Mouse (Mus musculus) intestine, embryonic 14.5 days (tissue): ENCODE measurements at regions not wholly inside any gene's neighbourhood (a gene's known extent, or its start where the extent isn't known, plus 50 kb on each side); places are given as distances from the start of the nearest gene placed in this dataset.
"Not testable (repeated sequence)": the region's sequence is repeated elsewhere in the genome, so short reads cannot be mapped to it uniquely, and the experiment has no call there.

ENCODE experiments used
- ATAC-seq: fragments of 200-750 bp; cut with Nextera tagmentation; replicated peaks from 2 replicates; pipeline ENCODE4 v1.8.0; 2017; ENCODE audit warnings: low read depth, moderate number of reproducible peaks, moderate TSS enrichment, moderate library complexity; ENCODE audit not compliant: low FRiP score, low TSS enrichment
- DNase-seq: peaks from one replicate; pipeline ENCODE4 v3.0.0-alpha.2; 2018; ENCODE audit warnings: low spot score
- H3K27ac ChIP-seq: fragments of 300-500 bp; sonication (generic); 2 replicates; pipeline ENCODE4 v1.5.1; 2014; ENCODE audit warnings: low read depth, mild to moderate bottlenecking, control low read depth
- H3K27me3 ChIP-seq: fragments of 300-500 bp; sonication (generic); replicated peaks from 2 replicates; pipeline ENCODE4 v1.6.1; 2014; ENCODE audit warnings: low read length, control low read depth; ENCODE audit not compliant: control insufficient read depth, insufficient read depth
- H3K36me3 ChIP-seq: fragments of 300-500 bp; sonication (generic); 2 replicates; pipeline ENCODE4 v1.6.1; 2014; ENCODE audit warnings: low read length, control low read depth; ENCODE audit not compliant: control insufficient read depth, insufficient read depth
- H3K4me1 ChIP-seq: fragments of 300-500 bp; sonication (generic); replicated peaks from 2 replicates; pipeline ENCODE4 v1.6.1; 2014; ENCODE audit warnings: low read length, control low read depth, mixed read lengths; ENCODE audit not compliant: control insufficient read depth, insufficient read depth
- H3K4me2 ChIP-seq: fragments of 300-500 bp; sonication (generic); 2 replicates; pipeline ENCODE4 v1.6.1; 2014; ENCODE audit warnings: low read length
- H3K4me3 ChIP-seq: fragments of 300-500 bp; sonication (generic); 2 replicates; pipeline ENCODE4 v1.5.1; 2014; ENCODE audit warnings: low read depth, low read length, control low read depth, mixed read lengths
- H3K9ac ChIP-seq: fragments of 300-500 bp; sonication (generic); 2 replicates; pipeline ENCODE4 v1.6.1; 2014; ENCODE audit warnings: mild to moderate bottlenecking, low read length
- H3K9me3 ChIP-seq: fragments of 300-500 bp; sonication (generic); 2 replicates; pipeline ENCODE4 v1.6.1; 2016; ENCODE audit warnings: low read length, control low read depth; ENCODE audit not compliant: control insufficient read depth
- WGBS: fragments of 180-500 bp; shearing (Covaris S2); extraction: QIAGEN DNeasy Blood & Tissue Kit; methylation state at CpG from one replicate; pipeline ENCODE4 v1.1.7; 2014; 5-methylcytosine and 5-hydroxymethylcytosine counted together

DNA sequence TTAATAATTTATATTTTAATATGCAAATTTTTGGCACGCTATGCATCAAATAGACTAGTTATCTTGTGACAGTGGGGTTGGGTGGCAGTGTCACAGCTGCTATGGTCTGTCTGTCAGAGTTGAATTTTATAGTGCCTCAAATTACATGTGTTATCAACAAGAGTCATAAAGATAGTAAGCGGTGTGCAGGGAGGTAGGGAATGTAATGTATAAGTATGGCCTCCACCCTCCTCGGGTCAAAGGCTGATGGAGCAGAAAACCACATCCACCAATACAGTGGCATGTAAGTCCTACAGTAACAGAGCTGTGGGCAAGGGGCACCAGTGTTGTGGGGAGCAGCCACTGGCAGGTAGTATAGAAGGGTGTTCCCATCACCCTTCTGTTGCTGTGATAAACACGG is 72.9 kb downstream of the Adra2a start:
- Histone ChIP-seq H3K36me3 (no peaks in the 10 kb centered on the region), H3K9ac (no peak overlapping the region), H3K4me1 (no peaks in the 10 kb centered on the region), H3K27ac (no peak overlapping the region), H3K9me3 (no peaks in the 10 kb centered on the region), H3K4me3 (no peak overlapping the region), H3K27me3 (no peaks in the 10 kb centered on the region), H3K4me2 (no peak overlapping the region)
- WGBS, result 55% methylated on average over 4 of the region's 4 CpGs
- peak; percentile 40 for ATAC-seq
- DNase-seq, result no peak

DNA sequence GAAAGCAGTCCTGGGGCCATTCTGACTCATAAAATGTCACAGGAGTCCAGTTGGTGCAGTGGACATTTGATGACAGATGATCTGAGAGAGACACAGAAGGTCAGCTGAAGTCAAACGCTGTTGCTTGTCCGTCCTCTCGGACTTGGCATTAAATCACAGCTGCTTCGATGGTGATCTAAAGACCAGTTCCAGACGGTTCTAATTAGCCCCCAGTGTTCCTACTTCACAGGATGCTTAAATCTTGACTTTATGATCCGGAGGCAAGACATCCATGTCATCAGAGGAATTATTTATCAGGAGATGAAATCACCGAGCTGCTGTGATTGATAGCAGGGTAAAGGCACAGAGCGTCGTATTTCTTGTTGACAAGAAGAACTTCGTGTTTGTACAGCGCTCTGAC is 73.7 kb downstream of the Adra2a start:
- no peak overlapping the region for H3K27ac ChIP-seq
- H3K4me3 ChIP-seq, result no peak overlapping the region
- H3K9me3 ChIP-seq, result no peaks in the 10 kb centered on the region
- no peak overlapping the region for H3K9ac ChIP-seq
- H3K4me2 ChIP-seq, result no peak overlapping the region
- no peaks in the 10 kb centered on the region for H3K4me1 ChIP-seq
- no peaks in the 10 kb centered on the region for H3K36me3 ChIP-seq
- no peak for DNase-seq
- no peak for ATAC-seq
- no peaks in the 10 kb centered on the region for H3K27me3 ChIP-seq
- 48% methylated on average over 11 of the region's 11 CpGs for WGBS

DNA sequence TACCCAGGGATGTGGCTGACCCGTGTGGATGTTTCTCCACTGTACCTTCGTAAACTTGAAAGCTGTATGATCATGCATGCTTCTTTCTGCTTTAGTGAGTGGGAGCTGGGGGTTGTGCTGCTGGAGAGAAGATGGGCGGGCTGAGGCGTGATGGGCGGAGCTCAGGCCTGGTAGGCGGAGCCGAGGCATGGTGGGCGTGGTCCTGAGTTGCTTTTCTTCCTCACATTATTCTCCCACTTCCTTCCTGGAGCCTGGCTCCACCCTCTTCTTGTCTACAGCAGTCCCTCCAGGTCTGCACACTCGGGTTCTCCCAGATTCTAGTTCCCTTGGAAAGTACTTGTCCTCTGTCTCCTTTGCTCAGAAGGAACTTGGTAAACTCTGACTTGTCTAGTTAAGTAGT is 79.6 kb downstream of the Adra2a start:
- DNase-seq, result no peak

DNA sequence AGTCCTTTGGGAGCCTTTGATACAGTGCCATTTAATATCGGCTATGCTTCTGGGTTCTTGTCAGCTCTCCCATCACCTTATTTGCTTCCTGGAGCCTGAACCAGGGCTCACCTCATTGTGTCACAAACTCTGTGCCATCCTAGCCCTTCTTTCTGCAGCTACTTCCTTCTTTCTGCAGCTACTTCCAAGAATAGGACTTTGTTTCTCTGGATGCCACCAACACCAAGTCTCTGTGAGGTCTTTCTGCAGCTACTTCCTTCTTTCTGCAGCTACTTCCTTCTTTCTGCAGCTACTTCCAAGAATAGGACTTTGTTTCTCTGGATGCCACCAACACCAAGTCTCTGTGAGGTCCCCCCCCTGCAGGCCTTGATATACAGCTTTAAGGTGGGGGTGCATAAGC is 107.8 kb downstream of the Adra2a start:
- not testable (repeated sequence) for H3K4me3 ChIP-seq, H3K9ac ChIP-seq, ATAC-seq, H3K4me2 ChIP-seq, H3K27me3 ChIP-seq, H3K4me1 ChIP-seq, H3K9me3 ChIP-seq, DNase-seq, H3K36me3 ChIP-seq, H3K27ac ChIP-seq
- 97% methylated on average over 1 of the region's 1 CpGs for WGBS

More for the DNA sequence above, 79.6 kb downstream of the Adra2a start:
- Histone ChIP-seq H3K27me3 (no peaks in the 10 kb centered on the region), H3K4me3 (no peak overlapping the region), H3K9ac (no peak overlapping the region), H3K4me1 (no peaks in the 10 kb centered on the region), H3K9me3 (no peaks in the 10 kb centered on the region), H3K4me2 (no peak overlapping the region), H3K27ac (no peak overlapping the region), H3K36me3 (no peaks in the 10 kb centered on the region)
- 79% methylated on average over 9 of the region's 9 CpGs for WGBS
- no peak for ATAC-seq

DNA sequence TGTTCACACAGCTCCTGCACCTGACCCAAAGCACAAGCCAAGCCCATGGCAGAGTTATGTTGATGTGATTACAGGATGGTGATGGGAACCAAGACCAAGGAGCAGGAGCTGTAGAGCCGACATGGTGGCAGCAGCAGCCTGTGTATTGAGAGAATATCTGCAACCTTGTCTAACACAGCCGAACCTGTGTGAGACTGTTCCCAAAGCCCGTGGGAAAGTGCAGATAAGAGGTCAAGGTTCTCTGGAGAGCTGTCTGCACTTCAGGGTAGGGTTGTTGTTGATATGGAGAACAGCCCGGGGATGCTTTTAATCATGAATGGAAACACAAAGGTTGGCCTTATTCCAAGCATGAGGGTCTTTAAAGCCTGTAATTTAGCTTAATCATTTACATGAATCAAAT is 110.4 kb downstream of the Adra2a start:
- Histone ChIP-seq H3K36me3 (no peaks in the 10 kb centered on the region), H3K4me1 (no peaks in the 10 kb centered on the region), H3K27ac (no peak overlapping the region), H3K9me3 (no peaks in the 10 kb centered on the region), H3K9ac (no peak overlapping the region), H3K27me3 (no peaks in the 10 kb centered on the region), H3K4me2 (no peak overlapping the region), H3K4me3 (no peak overlapping the region)
- ATAC-seq (no peak), DNase-seq (no peak)
- 64% methylated on average over 4 of the region's 4 CpGs for WGBS

DNA sequence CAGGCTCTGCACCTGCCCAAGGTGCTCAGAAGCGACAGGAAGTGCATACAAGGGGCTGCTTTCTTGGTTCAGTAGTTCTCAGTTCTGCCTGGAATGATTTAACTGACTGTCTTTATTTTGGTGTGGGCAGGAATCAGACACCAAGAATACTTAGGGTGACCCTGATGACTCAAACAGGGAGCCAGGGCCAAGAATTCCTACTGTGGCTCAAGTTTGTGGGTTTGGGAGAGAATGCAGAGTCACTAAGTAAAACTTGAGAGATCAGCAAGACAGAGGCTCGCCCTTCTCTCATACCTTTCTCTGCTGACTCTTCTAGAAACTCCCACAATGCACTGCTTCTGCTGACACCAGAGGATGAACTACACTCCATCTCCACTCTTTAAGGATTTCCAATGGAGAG is 126.4 kb downstream of the Adra2a start:
- no peak overlapping the region for H3K4me2 ChIP-seq
- WGBS, result 55% methylated on average over 2 of the region's 2 CpGs
- ATAC-seq (no peak), DNase-seq (no peak)
- H3K36me3 ChIP-seq, result no peaks in the 10 kb centered on the region
- H3K27me3 ChIP-seq, result 0 out of 2 replicates have a peak, but pooled peaks cover 3% of the 10 kb centered on the region
- H3K4me1 ChIP-seq, result no peaks in the 10 kb centered on the region
- no peak overlapping the region for H3K27ac ChIP-seq
- H3K9ac ChIP-seq, result no peak overlapping the region
- H3K4me3 ChIP-seq, result no peak overlapping the region
- H3K9me3 ChIP-seq, result no peaks in the 10 kb centered on the region

DNA sequence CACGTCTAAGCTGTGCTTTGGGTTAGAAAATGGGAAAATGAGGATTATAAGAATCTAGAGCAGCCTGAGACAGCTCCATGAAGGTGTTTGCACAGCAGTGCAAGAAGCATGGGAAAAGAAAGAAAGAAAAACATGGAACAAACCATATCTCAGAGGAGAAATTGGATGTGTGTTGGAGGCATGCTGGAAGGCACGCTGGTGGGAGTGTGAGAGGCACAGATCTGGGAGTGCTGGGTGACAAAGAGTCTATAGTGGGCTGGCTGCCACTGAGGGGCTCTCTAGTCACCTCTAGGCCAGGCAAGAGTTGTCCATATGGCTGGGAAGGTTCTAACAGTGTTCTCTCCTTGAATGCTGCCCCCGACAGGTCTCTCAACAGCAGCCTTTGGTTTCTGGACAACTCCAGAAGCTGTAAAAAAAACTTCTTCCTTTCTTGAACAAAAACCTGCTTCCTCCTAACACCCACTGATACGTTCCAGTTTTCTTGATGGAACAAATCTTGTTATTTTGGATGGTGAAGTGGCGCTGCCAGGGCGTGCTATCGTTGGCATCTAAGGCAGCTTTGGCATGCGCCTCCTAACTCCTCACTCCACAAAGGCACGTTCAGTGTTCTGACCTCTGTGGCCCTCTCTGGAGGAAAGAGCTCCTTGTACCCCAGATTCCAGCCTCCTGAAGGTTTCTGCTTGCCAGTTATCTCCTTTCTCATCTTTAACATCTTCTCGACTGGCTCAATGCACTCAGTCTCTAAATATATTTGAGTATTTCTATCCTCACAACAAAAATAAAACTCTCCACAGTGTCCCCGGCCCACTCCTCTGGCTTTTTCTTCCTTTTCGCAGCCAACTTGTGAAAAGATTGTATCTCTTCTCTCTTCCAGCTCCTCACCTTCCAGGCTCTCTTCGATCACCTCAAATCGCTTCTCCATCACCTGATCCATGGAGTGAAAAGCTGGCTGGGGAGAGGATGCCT is 130.4 kb downstream of the Adra2a start:
- ATAC-seq (no peak), DNase-seq (no peak)
- H3K4me3 ChIP-seq, result no peak overlapping the region
- H3K4me1 ChIP-seq, result no peaks in the 10 kb centered on the region
- no peak overlapping the region for H3K27ac ChIP-seq
- no peaks in the 10 kb centered on the region for H3K9me3 ChIP-seq
- no peaks in the 10 kb centered on the region for H3K36me3 ChIP-seq
- WGBS, result 82% methylated on average over 14 of the region's 14 CpGs
- H3K4me2 ChIP-seq, result no peak overlapping the region
- H3K27me3 ChIP-seq, result 0 out of 2 replicates have a peak, but pooled peaks cover 3% of the 10 kb centered on the region
- H3K9ac ChIP-seq, result no peak overlapping the region

DNA sequence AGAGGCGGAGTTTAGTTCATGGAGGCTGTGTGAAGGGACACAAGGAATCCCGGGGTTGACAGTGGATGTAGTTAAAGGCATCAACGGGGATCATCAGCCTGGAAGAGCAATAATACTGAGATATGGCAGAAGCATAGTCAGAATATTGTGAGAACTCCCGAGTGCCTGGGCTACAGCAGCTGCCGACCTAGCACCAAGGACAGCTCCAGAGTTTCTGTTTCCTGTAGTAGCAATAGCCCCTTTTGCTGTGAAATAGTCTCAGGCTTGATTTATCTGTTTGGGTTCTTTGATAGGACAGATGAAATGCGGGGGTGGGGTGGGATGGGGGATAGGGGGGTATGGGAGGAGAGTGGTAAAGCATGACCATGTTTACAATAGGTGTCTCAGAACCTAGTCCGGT is 131.8 kb downstream of the Adra2a start:
- H3K4me2 ChIP-seq, result no peak overlapping the region
- DNase-seq (peak; percentile 80), ATAC-seq (no peak)
- H3K36me3 ChIP-seq, result no peaks in the 10 kb centered on the region
- H3K4me3 ChIP-seq, result no peak overlapping the region
- no peaks in the 10 kb centered on the region for H3K4me1 ChIP-seq
- no peaks in the 10 kb centered on the region for H3K27me3 ChIP-seq
- H3K9ac ChIP-seq, result no peak overlapping the region
- no peaks in the 10 kb centered on the region for H3K9me3 ChIP-seq
- 43% methylated on average over 7 of the region's 7 CpGs for WGBS
- no peak overlapping the region for H3K27ac ChIP-seq

DNA sequence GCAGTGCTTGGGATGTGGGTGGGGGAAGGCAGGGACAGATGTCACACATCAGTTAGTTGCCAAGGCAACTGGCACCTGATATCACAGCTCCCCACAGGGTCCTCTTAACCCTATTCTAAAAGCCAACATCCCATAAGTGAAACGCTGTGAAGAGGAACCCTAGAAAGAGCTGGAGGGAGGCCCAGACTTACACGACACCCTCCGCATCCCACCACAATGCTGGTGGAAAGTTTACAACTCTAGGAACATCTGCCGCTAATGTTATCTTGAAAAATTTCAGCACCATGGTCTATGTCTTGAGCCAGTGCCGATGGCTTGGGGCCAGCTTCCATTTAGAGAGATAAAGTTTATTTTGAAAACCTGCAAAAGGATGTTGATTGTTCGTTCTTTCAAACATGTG is 133.5 kb downstream of the Adra2a start:
- WGBS, result 54% methylated on average over 6 of the region's 6 CpGs
- no peak for DNase-seq
- no peaks in the 10 kb centered on the region for H3K36me3 ChIP-seq
- no peak overlapping the region for H3K4me2 ChIP-seq
- H3K9ac ChIP-seq, result no peak overlapping the region
- no peak for ATAC-seq
- H3K4me1 ChIP-seq, result no peaks in the 10 kb centered on the region
- H3K27ac ChIP-seq, result no peak overlapping the region
- no peak overlapping the region for H3K4me3 ChIP-seq
- no peaks in the 10 kb centered on the region for H3K9me3 ChIP-seq
- H3K27me3 ChIP-seq, result no peaks in the 10 kb centered on the region
